Mouse (Mus musculus): Measurements from ENCODE around the gene Tcf20. TPM values are rescaled to one million over a fixed set of nuclear protein-coding genes. Genes with fewer than 3 reads are reported as not detected.

The Tcf20 gene
- polyA plus RNA-seq, 1 experiment from 2014 or later = 4.0 TPM

DNA sequence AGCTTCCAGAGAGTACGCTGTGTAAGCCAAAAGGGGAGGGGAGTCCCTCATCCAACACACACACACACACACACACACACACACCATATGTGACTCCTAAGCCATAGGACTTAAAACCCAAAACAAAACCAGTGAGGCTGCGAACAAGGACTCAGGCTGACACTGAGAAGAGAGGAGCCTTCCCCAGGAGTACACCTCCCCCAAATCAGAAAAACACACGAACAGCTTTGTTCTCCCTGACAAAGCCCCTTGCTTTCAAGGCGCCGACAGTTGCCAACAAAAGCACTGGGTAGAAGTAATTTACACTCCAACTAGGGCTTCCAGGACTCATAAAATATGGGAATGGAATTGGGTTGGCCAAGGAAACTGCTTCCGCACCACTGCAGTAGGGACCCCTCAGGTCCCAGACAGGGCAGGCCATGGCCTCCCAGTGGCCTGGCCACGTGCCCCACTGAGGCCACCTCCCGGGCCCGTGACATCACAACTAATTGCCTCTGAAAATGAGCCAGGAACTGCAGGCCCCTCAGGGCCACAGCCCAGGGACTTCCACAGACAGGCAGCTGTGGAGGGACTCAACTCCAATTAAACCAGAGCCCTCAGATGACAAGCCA lies 4.2 kb downstream of the Tcf20 start:
- Histone ChIP-seq H3K4me3 (ENCODE audit: low read length) (no peak overlapping the region), H3K9ac (ENCODE audit: low read length) (no peak overlapping the region), H3K27ac (ENCODE audit: low read length) (no peak overlapping the region), H3K36me3 (ENCODE audit: control insufficient read depth, insufficient read depth) (no peaks in the 10 kb centered on the region), H3K4me1 (ENCODE audit: control insufficient read depth, insufficient read depth, low read length) (peaks cover 18% of the 10 kb centered on the region), H3K27me3 (ENCODE audit: control insufficient read depth, insufficient read depth, low read length) (peaks cover 17% of the 10 kb centered on the region), H3K4me2 (ENCODE audit: low read depth, low read length) (no peak overlapping the region), H3K9me3 (replicated peaks; ENCODE audit: control insufficient read depth, low read length) (no peaks in the 10 kb centered on the region)
- ATAC-seq (replicated peaks; ENCODE audit: extremely low read depth, insufficient read depth, low FRiP score) = no peak
- WGBS = 40% methylated on average over 9 of the region's 9 CpGs

GRCm38 (mm10) chr15:82982724-82983415 lies 4.8 kb downstream of the Tcf20 start:
- Histone ChIP-seq H3K4me3 (ENCODE audit: low read length) (no peak overlapping the region), H3K27ac (ENCODE audit: low read length) (no peak overlapping the region), H3K4me2 (ENCODE audit: low read depth, low read length) (peak overlapping the region; percentile 15; the same call in 1 of the 2 replicates), H3K4me1 (ENCODE audit: control insufficient read depth, insufficient read depth, low read length) (peaks cover 12% of the 10 kb centered on the region; the same call in 1 of the 2 replicates), H3K9me3 (replicated peaks; ENCODE audit: control insufficient read depth, low read length) (no peaks in the 10 kb centered on the region), H3K9ac (ENCODE audit: low read length) (no peak overlapping the region), H3K36me3 (ENCODE audit: control insufficient read depth, insufficient read depth) (no peaks in the 10 kb centered on the region), H3K27me3 (ENCODE audit: control insufficient read depth, insufficient read depth, low read length) (peaks cover 17% of the 10 kb centered on the region)
- 29% methylated on average over 17 of the region's 18 CpGs for WGBS
- ATAC-seq (replicated peaks; ENCODE audit: extremely low read depth, insufficient read depth, low FRiP score) = no peak

DNA sequence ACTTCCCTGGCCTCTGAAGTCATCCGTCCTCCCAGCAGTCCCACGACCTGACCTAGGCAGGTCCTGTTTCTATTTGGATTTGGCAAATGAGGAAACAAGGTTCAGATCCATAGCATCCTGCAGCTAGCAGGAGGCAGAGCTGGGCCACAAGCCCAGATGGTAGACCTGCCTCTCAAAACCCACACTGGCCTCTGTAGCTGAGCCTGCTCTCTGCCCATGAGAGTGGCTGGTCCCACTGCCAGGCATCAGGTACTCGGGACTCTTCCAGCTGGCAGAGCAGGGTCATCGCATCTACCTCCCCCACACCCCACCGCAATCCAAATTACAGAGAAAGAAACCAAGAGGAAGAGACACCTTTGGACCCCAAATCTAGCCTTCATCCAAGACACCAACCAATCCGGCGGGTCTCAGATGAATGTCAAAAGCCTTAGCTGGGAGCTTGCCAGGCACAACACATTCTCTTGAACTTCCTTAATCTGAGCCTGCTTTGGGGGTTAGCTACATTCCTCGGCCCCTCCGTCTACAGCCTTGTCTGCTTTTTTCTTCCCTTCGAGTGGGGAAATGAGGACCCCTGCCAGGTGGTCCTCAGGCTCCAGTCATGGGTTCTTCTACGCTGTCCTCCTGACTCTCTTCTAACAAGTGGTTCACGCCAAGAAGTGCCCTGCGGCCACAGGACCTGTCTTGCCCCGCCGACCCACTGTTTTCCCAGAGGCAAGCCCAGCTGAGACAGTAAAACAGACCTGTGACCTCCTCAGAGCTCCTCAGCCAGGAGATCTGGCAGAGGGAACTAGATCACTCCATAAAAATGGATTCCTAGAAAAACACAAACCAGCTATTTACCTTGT lies 5.8 kb downstream of the Tcf20 start:
- Histone ChIP-seq H3K4me2 (ENCODE audit: low read depth, low read length) (no peak overlapping the region), H3K36me3 (ENCODE audit: control insufficient read depth, insufficient read depth) (no peaks in the 10 kb centered on the region), H3K9me3 (replicated peaks; ENCODE audit: control insufficient read depth, low read length) (no peaks in the 10 kb centered on the region), H3K4me3 (ENCODE audit: low read length) (no peak overlapping the region), H3K27ac (ENCODE audit: low read length) (no peak overlapping the region), H3K27me3 (ENCODE audit: control insufficient read depth, insufficient read depth, low read length) (peaks cover 17% of the 10 kb centered on the region), H3K9ac (ENCODE audit: low read length) (no peak overlapping the region), H3K4me1 (ENCODE audit: control insufficient read depth, insufficient read depth, low read length) (peaks cover 11% of the 10 kb centered on the region; the same call in 1 of the 2 replicates)
- ATAC-seq (replicated peaks; ENCODE audit: extremely low read depth, insufficient read depth, low FRiP score) = no peak
- WGBS = 50% methylated on average over 15 of the region's 15 CpGs

DNA sequence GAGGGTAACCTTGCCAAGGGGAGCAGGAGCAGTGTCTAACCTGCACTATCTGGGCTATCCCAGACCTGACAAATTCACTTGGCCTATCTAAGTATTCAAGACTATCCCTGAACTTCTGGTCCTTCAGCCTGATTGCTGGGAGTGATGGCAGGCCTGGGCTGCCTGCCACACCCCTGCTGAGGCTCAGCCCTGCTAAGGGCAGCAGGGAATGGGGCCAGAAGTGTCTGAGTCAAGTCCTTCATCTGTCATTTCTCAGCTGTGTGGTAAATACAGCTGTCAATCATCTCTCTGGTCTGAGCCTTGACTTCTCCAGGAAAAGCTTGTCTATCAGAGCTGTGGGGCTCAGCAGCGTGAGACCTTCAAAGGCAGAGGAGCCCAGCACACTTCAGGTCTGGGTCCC lies 8.1 kb downstream of the Tcf20 start:
- 63% methylated on average over 1 of the region's 1 CpGs for WGBS
- Histone ChIP-seq H3K4me1 (ENCODE audit: control insufficient read depth, insufficient read depth, low read length) (peaks cover 13% of the 10 kb centered on the region), H3K27me3 (ENCODE audit: control insufficient read depth, insufficient read depth, low read length) (peaks cover 10% of the 10 kb centered on the region; the same call in 1 of the 2 replicates), H3K9ac (ENCODE audit: low read length) (no peak overlapping the region), H3K4me3 (ENCODE audit: low read length) (no peak overlapping the region), H3K9me3 (replicated peaks; ENCODE audit: control insufficient read depth, low read length) (no peaks in the 10 kb centered on the region), H3K4me2 (ENCODE audit: low read depth, low read length) (no peak overlapping the region), H3K36me3 (ENCODE audit: control insufficient read depth, insufficient read depth) (no peaks in the 10 kb centered on the region), H3K27ac (ENCODE audit: low read length) (no peak overlapping the region)
- no peak for ATAC-seq (replicated peaks; ENCODE audit: extremely low read depth, insufficient read depth, low FRiP score)

- no peak overlapping the region for H3K4me2 ChIP-seq (ENCODE audit: low read depth, low read length)
- WGBS = 71% methylated on average over 1 of the region's 1 CpGs
- no peaks in the 10 kb centered on the region for H3K36me3 ChIP-seq (ENCODE audit: control insufficient read depth, insufficient read depth)
- H3K9ac ChIP-seq (ENCODE audit: low read length) = no peak overlapping the region
- no peaks in the 10 kb centered on the region for H3K9me3 ChIP-seq (replicated peaks; ENCODE audit: control insufficient read depth, low read length)
- H3K27ac ChIP-seq (ENCODE audit: low read length) = no peak overlapping the region
- peaks cover 3% of the 10 kb centered on the region; the same call in 1 of the 2 replicates for H3K4me1 ChIP-seq (ENCODE audit: control insufficient read depth, insufficient read depth, low read length)
- H3K4me3 ChIP-seq (ENCODE audit: low read length) = no peak overlapping the region
- no peaks in the 10 kb centered on the region; the same call in 1 of the 2 replicates for H3K27me3 ChIP-seq (ENCODE audit: control insufficient read depth, insufficient read depth, low read length)
- ATAC-seq (replicated peaks; ENCODE audit: extremely low read depth, insufficient read depth, low FRiP score) = no peak
These were observed 13.2 kb downstream of the Tcf20 start for GRCm38 (mm10) chr15:82974471-82974870.

DNA sequence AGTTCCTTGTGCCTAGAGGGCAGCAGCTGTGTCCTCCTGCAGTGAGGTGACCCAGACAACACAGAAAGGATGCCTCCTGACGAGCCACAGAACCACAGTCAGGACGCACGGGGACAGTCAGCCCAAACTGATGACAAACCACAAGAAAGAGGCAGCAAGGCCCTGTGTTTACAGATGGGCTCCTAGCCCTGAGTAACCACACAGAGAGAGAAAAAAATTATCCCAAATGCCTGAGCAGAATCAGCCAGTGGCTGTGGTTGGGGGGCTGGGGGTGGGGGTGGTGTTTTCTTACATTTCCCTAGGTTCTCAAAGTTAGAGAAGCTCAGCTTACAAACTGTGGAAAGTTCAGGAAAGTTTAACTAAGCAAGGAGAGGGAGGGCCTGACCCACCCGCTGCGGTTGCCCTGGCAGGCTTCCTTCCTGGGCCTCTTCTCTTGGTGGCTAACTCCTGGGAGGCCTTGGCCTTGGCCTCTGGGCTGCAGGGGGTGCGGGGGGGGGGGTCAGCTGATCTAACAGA lies 18.4 kb downstream of the Tcf20 start:
- no peaks in the 10 kb centered on the region for H3K36me3 ChIP-seq (ENCODE audit: control insufficient read depth, insufficient read depth)
- 40% methylated on average over 6 of the region's 6 CpGs for WGBS
- peaks cover 15% of the 10 kb centered on the region; the same call in 1 of the 2 replicates for H3K27me3 ChIP-seq (ENCODE audit: control insufficient read depth, insufficient read depth, low read length)
- 0 out of 2 replicates have a peak overlapping the region, but pooled peaks have one; percentile 1 for H3K9ac ChIP-seq (ENCODE audit: low read length)
- H3K9me3 ChIP-seq (replicated peaks; ENCODE audit: control insufficient read depth, low read length) = no peaks in the 10 kb centered on the region
- peaks cover 15% of the 10 kb centered on the region for H3K4me1 ChIP-seq (ENCODE audit: control insufficient read depth, insufficient read depth, low read length)
- no peak overlapping the region for H3K27ac ChIP-seq (ENCODE audit: low read length)
- no peak for ATAC-seq (replicated peaks; ENCODE audit: extremely low read depth, insufficient read depth, low FRiP score)
- H3K4me2 ChIP-seq (ENCODE audit: low read depth, low read length) = no peak overlapping the region
- no peak overlapping the region for H3K4me3 ChIP-seq (ENCODE audit: low read length)

- peaks cover 15% of the 10 kb centered on the region for H3K4me1 ChIP-seq (ENCODE audit: control insufficient read depth, insufficient read depth, low read length)
- peak overlapping the region; percentile 60 for H3K4me2 ChIP-seq (ENCODE audit: low read depth, low read length)
- peak overlapping the region; percentile 20; the same call in 1 of the 2 replicates for H3K4me3 ChIP-seq (ENCODE audit: low read length)
- H3K9me3 ChIP-seq (replicated peaks; ENCODE audit: control insufficient read depth, low read length) = no peaks in the 10 kb centered on the region
- no peaks in the 10 kb centered on the region for H3K36me3 ChIP-seq (ENCODE audit: control insufficient read depth, insufficient read depth)
- peaks cover 15% of the 10 kb centered on the region; the same call in 1 of the 2 replicates for H3K27me3 ChIP-seq (ENCODE audit: control insufficient read depth, insufficient read depth, low read length)
- 6% methylated on average over 22 of the region's 22 CpGs for WGBS
- H3K27ac ChIP-seq (ENCODE audit: low read length) = no peak overlapping the region
- ATAC-seq (replicated peaks; ENCODE audit: extremely low read depth, insufficient read depth, low FRiP score) = no peak
- peak overlapping the region; percentile 58 for H3K9ac ChIP-seq (ENCODE audit: low read length)
These were observed 19.2 kb downstream of the Tcf20 start for GRCm38 (mm10) chr15:82968449-82968848.

DNA sequence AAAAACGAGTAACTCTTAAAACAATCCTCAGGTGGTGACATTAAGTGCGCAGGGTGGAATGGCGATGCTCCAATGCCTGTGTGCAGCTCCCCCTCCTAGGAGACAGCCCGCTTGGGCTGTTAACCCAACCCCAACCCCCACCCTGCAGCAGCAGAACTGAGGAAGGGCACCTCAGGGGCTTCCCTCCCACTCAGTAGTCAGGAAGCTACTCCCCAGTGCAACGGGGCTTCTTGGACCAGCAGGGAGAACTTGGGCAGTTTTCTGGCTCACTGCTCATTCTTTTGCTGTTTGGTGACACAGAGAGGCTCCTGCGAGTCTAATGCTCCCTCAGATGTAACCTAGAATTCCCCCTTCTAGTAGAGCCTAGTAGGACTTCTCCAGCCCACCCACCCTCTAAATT lies 19.7 kb downstream of the Tcf20 start:
- Histone ChIP-seq H3K9ac (ENCODE audit: low read length) (peak overlapping the region; percentile 58), H3K4me1 (ENCODE audit: control insufficient read depth, insufficient read depth, low read length) (peaks cover 15% of the 10 kb centered on the region), H3K4me3 (ENCODE audit: low read length) (no peak overlapping the region; the same call in 1 of the 2 replicates), H3K36me3 (ENCODE audit: control insufficient read depth, insufficient read depth) (no peaks in the 10 kb centered on the region), H3K4me2 (ENCODE audit: low read depth, low read length) (peak overlapping the region; percentile 60), H3K27ac (ENCODE audit: low read length) (no peak overlapping the region), H3K27me3 (ENCODE audit: control insufficient read depth, insufficient read depth, low read length) (peaks cover 15% of the 10 kb centered on the region; the same call in 1 of the 2 replicates), H3K9me3 (replicated peaks; ENCODE audit: control insufficient read depth, low read length) (no peaks in the 10 kb centered on the region)
- no peak for ATAC-seq (replicated peaks; ENCODE audit: extremely low read depth, insufficient read depth, low FRiP score)
- 45% methylated on average over 6 of the region's 6 CpGs for WGBS
